Mouse (Mus musculus) lung, postnatal 36 days (tissue): ENCODE measurements around the gene Eif3k.
A peak's percentile ranks its signal among the peaks of the same experiment; 100 is the strongest.

Experiments used
- DNase-seq: peaks from one replicate; pipeline ENCODE4 v3.0.0; 2022; ENCODE audit warnings: mixed read lengths

Eif3k gene

GRCm38 (mm10) chr7:28957997-28958725, 23.5 kb downstream of the Eif3k start:
- no peak for DNase-seq

GRCm38 (mm10) chr7:28957286-28957685, 24.4 kb downstream of the Eif3k start:
- DNase-seq = peak; percentile 53

DNA sequence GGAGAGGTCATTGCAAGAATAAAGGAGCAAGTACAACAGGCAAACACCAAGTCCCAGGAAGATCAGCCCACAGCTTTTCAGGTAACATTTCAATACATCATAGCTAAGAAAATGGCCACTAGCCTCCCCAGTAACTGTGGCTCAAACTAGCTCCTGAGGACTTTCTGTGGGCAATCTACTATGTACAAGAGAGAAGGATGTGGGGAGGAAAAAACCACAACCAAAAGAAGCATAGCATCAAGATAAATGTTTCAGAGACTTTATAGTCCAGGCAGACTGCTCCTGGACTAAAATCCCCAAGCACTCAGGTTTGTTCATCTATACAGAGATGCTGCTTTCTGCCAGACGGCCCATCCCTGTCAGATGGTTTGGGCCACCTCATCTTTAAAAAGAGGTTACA, 25.4 kb downstream of the Eif3k start:
- no peak for DNase-seq

GRCm38 (mm10) chr7:28955295-28955897, 26.3 kb downstream of the Eif3k start:
- DNase-seq = no peak

DNA sequence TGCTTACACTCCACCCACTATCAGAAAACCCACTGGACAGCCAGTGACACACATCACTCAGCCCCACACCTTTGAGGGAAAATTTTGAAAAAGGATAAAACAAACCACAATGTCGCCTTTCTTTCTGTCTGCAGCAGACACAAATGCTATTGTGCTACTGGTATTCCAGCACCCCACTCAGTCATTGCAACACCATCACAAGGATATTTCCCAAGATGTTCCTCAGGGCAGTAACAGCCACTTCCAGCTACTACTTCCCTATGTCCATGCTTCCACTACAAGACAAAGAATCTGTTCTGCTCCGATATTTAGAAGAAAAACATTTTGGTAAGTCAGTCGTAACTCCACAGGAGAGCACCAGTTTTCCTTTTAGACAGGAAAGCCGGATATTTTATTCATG, 26.9 kb downstream of the Eif3k start:
- peak; percentile 77 for DNase-seq

DNA sequence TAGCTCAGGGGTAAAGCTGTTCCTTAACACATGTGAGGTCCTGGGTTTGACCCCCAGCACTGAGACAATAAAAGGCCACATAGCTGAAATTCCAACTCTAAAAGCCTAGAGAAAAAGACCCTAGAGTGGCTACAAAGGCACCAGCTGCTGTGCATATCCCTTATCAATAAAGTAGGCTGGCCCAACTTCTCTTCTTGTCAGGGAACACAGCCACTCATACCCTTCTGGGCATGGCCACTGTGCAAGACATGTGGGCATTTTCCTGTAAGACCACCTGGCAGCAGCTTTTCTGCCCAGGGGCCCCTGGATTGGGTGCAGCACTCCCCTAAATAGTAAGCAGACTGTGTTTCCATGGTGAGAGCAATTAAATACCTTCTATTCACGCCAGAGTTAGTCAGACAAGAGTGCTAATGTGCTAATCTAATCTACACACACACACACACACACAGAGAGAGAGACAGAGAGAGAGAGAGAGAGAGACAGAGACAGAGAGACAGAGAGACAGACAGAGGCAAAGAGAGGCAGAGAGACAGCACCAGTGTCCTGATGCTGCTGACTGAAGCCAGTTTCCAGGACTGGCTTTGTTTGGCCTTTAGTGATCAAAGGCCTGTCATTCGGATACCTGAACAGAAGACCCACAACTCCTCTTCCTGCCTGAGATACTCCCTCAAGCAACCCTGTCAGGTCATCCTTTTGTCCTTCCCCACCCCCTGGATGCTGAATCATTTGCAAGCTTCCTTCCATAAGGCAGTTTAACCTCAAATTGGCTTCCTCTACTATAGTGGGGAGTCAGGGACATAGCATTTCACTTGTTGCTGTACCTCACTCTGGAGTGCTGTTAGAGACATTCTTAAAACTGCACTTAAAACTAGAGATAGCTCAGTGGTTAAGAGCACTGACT, 27.9 kb downstream of the Eif3k start:
- DNase-seq = no peak

DNA sequence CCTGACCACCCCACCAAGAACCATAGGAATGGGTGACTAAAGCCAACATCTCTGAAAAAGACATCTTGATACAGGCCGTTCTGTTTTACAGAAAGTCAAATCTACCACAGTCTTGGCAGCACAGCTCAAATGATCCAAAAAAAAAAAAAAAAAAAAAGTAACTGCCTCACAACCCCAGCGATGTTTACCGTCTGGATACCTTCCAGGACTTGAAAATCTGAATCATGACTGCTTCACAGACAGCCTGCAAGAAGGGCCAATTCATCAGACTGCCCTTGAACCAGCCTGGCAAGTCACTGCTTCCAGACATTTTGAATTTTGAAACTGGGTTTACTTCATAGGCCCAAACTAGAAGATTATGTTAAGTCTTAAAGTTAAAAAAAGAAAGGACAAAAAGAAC, 28.9 kb downstream of the Eif3k start:
- DNase-seq = peak; percentile 88

DNA sequence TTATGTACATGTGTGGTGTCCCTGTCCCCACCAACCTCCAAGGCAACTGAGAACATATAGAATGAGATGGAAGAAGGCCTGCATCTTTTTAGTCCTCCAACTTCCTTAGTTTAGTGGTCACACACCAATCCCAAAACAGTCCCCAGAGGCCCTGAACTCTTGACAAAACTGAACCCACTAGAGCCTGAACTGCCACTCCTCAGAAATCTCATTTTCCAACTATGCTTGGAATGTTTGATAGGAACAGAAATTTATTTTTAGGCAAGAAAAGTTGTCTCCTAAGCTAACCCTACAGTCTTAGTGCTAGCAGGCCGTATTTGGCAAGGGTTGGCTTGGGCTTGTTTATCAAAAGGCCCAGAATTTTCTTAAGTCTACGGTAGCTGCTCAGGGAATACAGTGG, 29.9 kb downstream of the Eif3k start:
- no peak for DNase-seq

GRCm38 (mm10) chr7:28950346-28951037, 31.2 kb downstream of the Eif3k start:
- no peak for DNase-seq

- DNase-seq = no peak
These were observed 32.4 kb downstream of the Eif3k start for GRCm38 (mm10) chr7:28949298-28949697.

GRCm38 (mm10) chr7:28948746-28949145, 32.9 kb downstream of the Eif3k start:
- DNase-seq = no peak

- no peak for DNase-seq
These were observed 35.4 kb downstream of the Eif3k start for GRCm38 (mm10) chr7:28946271-28946610.

- DNase-seq = peak; percentile 59
These were observed 36.0 kb downstream of the Eif3k start for GRCm38 (mm10) chr7:28945416-28946270.

DNA sequence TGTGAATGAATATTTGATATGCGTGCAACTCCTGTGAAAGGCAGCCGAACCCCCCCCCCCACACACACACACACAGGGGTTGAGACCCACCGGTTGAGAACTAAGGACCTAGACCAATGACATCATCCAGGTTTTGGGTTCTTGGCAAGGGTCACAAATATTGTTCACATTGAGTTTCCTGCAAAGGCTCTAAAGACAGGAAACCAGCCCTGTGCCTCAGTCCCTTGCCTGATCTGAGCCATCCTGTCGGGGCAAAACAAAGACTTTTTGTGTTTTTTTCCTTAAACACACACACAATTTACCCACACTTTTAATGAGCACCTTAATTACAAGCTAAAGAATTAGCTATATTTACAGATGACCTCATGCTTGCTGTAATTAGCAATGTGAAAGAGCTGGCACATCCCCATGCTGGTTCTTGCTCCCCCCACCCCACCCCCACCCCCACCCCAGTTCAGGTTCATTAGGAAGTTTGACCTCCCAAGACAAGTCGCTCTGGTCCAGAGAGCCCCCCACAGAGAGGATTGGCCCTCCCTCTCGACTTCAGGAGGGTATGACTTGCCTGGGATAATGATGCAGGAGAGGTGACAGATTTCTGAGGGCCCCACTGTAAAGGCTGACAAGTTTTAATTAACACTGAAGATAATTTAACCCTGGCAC, 36.8 kb downstream of the Eif3k start:
- no peak for DNase-seq

DNA sequence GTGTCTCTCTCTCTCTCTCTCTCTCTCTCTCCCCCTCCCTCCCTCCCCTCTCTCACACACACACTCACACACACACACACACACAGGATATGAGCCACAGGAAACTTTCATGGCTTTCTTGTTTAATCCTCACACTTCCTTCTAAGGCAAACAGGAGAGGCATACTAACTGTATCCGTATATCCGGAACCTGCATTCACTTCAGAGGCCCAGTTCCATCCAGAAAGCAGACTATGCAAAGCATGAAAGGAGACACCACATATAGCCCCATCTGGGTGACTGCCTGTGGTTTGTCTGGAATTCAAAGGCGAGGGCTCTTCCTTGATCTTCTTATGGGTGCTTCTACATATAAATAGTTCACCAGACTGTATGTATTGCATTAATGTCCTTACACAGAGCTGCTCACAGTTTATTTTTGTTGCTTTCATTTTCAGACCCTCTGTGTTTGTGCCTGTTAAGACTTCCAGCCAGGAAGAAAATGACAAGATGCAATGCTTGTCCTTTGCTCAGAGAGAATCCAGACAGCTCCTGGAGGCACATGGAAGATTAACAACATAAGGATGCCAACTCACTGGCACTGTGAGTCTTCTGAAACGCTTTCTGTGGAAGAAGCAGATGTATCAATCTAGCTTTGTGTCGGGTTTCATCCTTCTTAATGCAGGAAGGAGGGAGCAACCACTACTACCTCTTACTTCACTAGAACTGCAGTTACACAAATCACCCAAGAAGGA, 38.0 kb downstream of the Eif3k start:
- DNase-seq = no peak

DNA sequence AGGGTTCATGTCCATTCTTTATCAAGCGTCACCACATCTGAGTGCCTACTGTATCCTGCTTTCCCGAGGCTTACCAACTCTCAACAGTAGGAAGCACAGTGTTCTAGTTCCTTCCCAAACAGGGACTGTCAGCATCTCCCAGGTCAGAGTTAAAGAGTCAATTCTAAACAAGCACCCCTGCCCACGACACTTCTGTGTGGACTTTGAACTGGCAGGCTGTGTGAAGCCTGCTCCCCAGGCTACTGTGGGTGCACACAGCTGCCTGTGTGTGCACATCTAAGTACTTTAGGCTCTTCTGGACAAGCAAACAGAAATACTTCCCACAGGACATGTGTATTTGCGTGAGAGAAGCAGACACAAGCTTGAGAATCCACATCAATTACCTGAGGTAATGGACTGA, 40.1 kb downstream of the Eif3k start:
- DNase-seq = no peak

- no peak for DNase-seq
These were observed 40.5 kb downstream of the Eif3k start for GRCm38 (mm10) chr7:28941129-28941528.

DNA sequence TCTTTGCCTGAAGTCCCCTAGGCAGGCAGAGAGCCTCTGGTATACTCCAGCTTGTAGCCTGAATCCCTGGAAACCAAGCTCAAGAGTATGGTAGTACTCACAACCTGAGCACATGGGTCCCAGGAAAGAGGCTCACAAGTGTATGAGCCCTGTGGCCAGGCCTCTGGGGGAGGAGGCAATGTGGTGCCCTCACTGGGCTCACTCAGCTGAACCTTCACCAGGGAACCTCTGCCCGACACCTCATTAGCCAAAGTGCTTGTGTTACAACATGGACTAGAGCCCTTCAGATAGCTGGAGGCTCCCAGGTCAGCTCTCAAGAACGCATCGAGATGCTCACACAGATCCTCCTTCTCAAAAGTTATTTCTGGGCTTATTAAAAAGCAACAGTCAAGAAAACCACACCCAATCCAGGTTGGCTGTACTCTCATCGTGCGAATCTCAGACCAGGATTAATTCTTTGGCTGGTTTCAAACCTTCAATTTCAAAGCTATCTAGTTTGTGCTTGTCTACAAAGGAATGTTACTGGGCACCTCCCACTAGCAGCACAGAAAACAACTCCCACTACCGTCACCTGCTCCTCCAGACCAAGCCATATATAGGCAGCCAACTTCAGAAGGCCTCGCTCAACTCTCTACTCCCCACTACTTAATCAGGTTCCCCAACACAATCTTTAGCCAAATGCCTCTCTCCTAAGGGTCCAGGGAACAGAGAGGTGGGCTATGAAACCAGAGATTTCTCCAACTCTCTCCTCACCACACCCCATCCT, 42.1 kb downstream of the Eif3k start:
- DNase-seq = no peak

DNA sequence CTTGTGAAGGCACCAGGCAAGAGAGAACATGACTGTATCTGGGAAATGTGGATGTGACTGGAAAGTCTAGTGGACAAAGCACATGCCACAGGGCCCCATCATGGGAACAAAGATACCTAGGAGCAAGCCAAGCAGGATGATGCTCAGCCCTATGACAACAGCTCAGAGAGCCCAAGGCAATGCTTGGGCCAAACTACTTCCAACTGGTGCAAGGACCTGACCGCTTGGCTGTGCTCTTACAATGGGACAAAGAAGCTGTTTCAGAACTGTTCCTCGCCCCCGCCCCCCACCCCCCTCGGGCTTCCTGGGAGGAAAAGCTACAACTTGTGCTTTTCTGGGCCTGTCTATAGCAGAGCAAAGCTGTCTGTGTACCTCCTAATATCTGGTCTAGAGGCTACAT, 43.0 kb downstream of the Eif3k start:
- no peak for DNase-seq

GRCm38 (mm10) chr7:28936787-28937186, 44.9 kb downstream of the Eif3k start:
- peak; percentile 78 for DNase-seq
